Mouse (Mus musculus): ENCODE measurements around the gene Gm21860.
"Not testable (repeated sequence)": the region's sequence is repeated elsewhere in the genome, so short reads cannot be mapped to it uniquely, and the experiment has no call there.

The Gm21860 gene

DNA sequence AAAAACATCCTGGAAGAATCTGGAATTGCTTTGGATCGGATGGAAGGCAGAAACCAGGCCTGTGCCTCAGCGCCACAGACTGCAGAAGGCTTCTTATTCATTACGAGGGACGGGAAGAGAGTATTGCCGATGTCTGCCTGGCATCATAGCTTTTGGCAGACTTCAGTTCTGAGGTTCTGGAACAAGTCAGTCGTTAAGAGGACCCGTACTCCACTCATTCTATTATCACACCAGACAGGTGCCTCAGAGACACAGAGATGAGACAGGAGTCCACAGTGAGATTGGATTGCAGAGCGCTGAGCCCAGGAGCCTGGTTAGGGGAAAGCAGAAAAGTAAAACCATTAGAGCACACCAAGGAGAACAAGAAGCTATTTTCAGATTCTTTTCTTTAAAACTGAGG, at the start of gene Gm21860:
Gm21860 (minus strand) TSS at position 101 of the 400 bp plus-strand sequence.
- DNase-seq (ENCODE audit: extremely low spot score, low spot score) = not testable (repeated sequence)

- not testable (repeated sequence) for DNase-seq (ENCODE audit: extremely low spot score, low spot score)
These were observed 29.8 kb upstream of the Gm21860 start, which contains the start of gene Gm47283 for GRCm38 (mm10) chrY:90784438-90784837. TSS of gene Gm47283 (plus strand) at chrY:90784738.

DNA sequence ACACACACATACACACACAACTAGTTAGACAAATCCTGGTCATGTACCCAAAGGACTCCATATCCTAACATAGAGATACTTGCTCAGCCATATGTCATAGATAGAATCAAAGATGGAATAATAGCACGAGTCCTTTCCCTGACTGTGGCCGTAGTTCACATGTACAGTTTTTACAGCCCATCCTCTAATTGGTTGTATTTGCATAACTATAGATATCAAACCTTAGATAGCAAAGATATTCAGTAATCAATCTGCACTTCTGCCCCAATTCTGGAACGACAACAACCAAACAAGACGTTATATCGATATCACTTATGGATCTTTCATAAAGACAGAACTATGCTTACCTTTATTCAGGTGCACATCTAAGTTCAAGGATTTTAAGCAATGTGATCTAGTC, 9.4 kb downstream of the Gm21860 start:
- DNase-seq (ENCODE audit: extremely low spot score, low spot score) = not testable (repeated sequence)

DNA sequence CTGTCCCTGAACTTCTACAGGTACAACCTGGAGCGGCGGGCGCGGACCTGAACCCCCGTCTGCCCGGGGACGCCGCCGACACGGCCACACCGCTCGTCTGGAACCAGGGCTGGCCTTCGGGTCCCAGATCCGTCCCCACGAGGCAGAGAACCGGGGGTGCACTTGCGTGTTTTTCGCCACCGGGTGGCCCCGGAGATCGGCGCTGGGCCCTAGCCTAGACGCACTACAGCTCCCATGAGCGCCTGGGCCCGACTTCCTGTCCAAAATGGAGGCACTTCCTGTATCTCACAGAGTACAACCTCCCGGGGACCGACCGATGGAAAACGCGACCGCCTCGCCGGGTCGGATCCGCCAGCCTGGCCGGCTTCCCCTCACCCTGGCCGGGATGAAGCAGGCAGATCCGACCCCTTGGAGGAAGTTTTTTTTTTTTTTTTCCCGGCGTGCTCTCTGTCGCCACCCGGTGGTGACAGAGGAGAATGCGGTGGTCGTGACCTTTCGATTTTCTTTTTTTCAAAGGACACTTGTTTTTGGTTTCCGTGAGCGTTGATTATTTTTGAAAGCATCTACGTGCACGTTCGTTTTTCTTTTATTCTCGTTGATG, 10.1 kb downstream of the Gm21860 start:
- DNase-seq (ENCODE audit: extremely low spot score, low spot score) = peak; percentile 85

- DNase-seq (ENCODE audit: extremely low spot score, low spot score) = peak; percentile 21
These were observed 10.8 kb downstream of the Gm21860 start for GRCm38 (mm10) chrY:90743811-90744220.

DNA sequence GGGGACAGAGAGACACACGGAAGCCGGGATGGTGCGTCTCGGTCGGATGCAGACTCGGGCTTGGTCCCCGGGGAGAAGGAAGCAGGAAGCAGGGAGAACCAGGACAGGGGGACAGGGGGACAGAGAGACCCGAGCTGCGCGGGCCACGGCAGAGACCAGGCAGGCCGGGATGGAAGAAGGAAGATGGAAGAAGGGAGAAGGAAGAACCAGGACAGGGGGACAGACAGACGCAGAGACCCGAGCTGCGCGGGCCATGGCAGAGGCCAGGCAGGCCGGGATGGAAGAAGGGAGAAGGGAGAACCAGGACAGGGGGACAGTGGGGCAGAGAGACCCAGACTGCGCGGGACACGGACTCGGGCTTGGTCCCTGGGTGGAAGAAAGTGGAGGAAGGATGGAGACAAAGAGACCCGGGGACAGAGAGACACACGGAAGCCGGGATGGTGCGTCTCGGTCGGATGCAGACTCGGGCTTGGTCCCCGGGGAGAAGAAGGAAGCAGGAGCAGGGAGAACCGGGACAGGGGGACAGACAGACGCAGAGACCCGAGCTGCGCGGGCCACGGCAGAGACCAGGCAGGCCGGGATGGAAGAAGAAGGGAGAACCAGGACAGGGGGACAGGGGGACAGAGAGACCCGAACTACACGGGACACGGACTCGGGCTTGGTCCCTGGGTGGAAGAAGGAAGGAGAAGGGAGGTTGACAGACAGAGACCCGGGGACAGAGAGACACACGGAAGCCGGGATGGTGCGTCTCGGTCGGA, 11.4 kb downstream of the Gm21860 start:
- DNase-seq (ENCODE audit: extremely low spot score, low spot score) = not testable (repeated sequence)

GRCm38 (mm10) chrY:90742261-90743052, 12.2 kb downstream of the Gm21860 start:
- peak; percentile 66 for DNase-seq (ENCODE audit: extremely low spot score, low spot score)

- DNase-seq (ENCODE audit: extremely low spot score, low spot score) = peak; percentile 63
These were observed 13.0 kb downstream of the Gm21860 start for GRCm38 (mm10) chrY:90741452-90742260.

DNA sequence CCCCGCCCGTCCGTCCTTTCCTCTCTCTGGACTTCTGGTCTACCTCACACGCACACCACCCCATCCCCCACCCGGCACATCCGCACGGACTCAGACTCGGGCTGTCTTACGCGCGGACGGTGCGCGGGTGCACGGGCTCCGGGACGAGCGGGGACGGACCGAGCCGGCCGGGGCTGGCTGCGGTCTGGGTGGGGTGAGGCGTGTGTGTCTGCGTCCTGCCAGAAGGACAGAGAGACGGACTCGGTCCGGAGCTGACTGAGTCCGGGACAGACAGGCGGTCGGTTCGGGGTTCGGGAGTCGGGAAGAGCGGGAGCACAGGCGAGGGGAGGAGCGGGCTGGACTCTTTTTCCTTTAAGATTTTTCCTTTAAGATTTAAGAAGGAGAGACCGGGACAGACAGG, 13.6 kb downstream of the Gm21860 start:
- DNase-seq (ENCODE audit: extremely low spot score, low spot score) = peak; percentile 72

- DNase-seq (ENCODE audit: extremely low spot score, low spot score) = peak; percentile 67
These were observed 14.5 kb downstream of the Gm21860 start for GRCm38 (mm10) chrY:90740013-90740561.

DNA sequence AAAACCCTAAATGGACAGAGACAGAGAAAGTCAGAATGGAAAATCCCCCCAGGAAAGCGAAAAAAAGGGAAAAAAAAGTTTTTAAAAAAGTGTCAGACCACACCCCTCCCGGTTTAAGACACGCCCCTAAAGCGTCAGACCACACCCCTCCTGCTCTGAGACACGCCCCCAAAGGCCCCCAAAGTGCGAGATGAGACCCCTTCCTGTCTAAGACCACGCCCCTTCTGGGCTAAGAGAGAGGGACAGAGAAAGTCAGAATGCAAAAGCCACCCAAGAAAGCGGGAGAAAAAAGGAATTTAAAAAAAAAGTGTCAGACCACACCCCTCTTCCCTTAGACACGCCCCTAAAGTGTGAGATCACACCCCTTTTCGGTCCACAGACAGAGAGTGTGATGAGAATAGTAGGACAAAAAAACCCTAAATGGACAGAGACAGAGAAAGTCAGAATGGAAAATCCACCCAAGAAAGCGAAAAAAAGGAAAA, 15.0 kb downstream of the Gm21860 start:
- DNase-seq (ENCODE audit: extremely low spot score, low spot score) = peak; percentile 42

- peak; percentile 74 for DNase-seq (ENCODE audit: extremely low spot score, low spot score)
These were observed 15.6 kb downstream of the Gm21860 start for GRCm38 (mm10) chrY:90738841-90739530.

- no peak for DNase-seq (ENCODE audit: extremely low spot score, low spot score)
These were observed 16.3 kb downstream of the Gm21860 start for GRCm38 (mm10) chrY:90738431-90738680.

DNA sequence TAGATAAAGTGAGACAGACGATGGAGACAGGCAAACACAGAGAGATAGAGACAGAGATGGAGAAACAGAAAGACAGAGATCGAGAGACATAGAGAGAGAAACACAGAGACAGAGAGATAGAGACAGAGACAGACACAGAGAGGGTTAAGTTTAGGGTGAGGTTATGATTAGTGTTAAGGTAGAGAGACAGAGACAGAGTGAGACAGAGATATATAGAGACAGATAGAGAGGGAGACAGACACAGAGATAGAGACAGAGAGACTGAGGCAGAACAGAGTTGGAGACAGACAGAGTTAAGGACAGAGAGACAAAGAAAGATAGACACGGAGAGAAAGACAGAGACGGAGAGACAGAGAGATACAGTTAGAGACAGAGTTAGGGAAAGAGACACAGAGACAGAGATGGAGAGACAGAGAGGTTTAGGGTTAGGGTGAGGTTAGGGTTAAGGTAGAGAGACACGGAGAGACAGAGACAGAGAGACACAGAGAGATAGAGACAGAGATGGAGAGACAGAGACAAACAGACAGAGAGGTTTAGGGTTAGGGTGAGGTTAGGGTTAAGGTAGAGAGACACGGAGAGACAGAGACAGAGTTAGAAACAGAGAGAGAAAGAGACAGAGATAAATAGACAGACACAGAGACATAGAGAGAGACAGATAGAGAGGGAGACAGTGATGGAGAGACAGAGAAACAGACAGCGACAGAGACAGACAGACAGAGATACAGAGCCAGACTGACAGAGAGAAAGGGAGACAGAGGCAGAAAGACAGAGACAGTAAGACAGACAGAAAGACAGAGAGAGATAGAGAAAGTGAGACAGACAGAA, 16.8 kb downstream of the Gm21860 start:
- no peak for DNase-seq (ENCODE audit: extremely low spot score, low spot score)

GRCm38 (mm10) chrY:90736217-90737000, 18.2 kb downstream of the Gm21860 start:
- DNase-seq (ENCODE audit: extremely low spot score, low spot score) = peak; percentile 20

DNA sequence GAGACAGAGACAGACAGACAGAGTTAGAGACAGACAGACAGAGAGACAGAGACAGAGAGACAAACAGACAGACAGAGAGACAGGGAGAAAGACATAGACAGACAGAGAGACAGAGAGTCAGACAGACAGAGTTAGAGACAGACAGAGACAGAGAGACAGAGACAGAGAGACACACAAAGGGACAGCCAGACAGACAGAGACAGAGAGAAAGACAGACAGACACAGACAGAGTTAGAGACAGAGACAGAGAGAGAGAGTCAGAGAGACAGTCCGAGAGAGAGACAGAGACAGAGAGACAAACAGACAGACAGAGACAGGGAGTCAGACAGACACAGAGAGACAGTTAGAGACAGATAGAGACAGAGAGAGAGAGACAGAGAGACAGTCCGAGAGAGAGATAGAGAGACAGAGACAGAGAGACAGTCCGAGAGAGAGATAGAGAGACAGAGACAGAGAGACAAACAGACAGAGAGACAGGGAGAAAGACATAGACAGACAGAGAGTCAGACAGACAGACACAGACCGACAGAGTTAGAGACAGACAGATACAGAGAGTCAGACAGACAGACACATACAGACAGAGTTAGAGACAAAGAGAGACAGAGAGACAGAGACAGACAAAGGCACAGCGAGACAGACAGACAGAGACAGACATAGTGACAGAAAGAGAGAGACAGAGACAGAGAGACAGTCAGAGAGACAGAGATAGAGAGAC, 19.3 kb downstream of the Gm21860 start:
- DNase-seq (ENCODE audit: extremely low spot score, low spot score) = not testable (repeated sequence)

GRCm38 (mm10) chrY:90734334-90734696, 20.3 kb downstream of the Gm21860 start:
- not testable (repeated sequence) for DNase-seq (ENCODE audit: extremely low spot score, low spot score)
